Mouse (Mus musculus) brain, embryonic 14.5 days (tissue): Measurements from ENCODE around the gene 1520401A03Rik. TPM values are rescaled to one million over a fixed set of nuclear protein-coding genes. Genes with fewer than 3 reads are reported as not detected.

ENCODE experiments used
- DNase-seq: peaks from one replicate; pipeline ENCODE4 v3.0.0-alpha.2; 2011; ENCODE audit warnings: low read depth
- CTCF ChIP-seq: fragments of 200-500 bp; IDR thresholded peaks from 2 replicates; pipeline ENCODE4 v1.5.1; 2012; ENCODE audit warnings: inconsistent platforms, mild to moderate bottlenecking, moderate library complexity, borderline replicate concordance; ENCODE audit not compliant: insufficient read depth, insufficient read length; ENCODE audit errors: extremely low read depth
- POLR2A ChIP-seq: fragments of 200-500 bp; IDR thresholded peaks from 2 replicates; pipeline ENCODE4 v1.6.1; 2012; ENCODE audit warnings: mild to moderate bottlenecking, inconsistent platforms, borderline replicate concordance; ENCODE audit not compliant: poor library complexity, insufficient read depth, insufficient read length, severe bottlenecking; ENCODE audit errors: extremely low read depth
- polyA plus RNA-seq: library from polyadenylated mRNA; depleted of rRNA; stranded (reverse); fragments of >200 nt; gene quantifications from 2 replicates; pipeline ENCODE4 v1.2.3, GENCODE M21; 2012

The 1520401A03Rik gene
- polyA plus RNA-seq, 1 experiment: 0.14 TPM

GRCm38 (mm10) chr17:23747471-23747870, 24.9 kb upstream of the 1520401A03Rik start:
- DNase-seq: no peak
- no peak for TF ChIP-seq POLR2A
- no peak for TF ChIP-seq CTCF

DNA sequence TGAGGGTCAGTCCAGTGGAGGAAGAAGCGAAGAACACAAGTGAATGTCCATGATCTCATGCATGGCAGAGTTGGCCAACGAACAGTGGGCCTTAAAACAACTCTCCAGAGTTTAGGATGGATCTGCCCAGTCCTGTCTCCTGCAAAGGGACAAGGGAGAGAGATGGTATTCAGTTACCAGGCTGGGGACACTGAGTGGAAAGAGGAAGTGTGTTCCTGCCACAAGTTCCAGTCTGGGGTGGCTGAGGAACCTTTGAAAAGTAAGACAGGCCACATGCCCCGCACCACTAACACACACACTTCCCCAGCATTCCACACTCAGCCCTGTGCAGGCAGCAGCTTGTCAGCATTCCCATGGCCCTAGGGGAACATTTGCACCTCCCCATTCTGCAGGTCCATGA, 24.2 kb upstream of the 1520401A03Rik start:
- no peak for DNase-seq
- TF ChIP-seq POLR2A (no peak), CTCF (no peak)

DNA sequence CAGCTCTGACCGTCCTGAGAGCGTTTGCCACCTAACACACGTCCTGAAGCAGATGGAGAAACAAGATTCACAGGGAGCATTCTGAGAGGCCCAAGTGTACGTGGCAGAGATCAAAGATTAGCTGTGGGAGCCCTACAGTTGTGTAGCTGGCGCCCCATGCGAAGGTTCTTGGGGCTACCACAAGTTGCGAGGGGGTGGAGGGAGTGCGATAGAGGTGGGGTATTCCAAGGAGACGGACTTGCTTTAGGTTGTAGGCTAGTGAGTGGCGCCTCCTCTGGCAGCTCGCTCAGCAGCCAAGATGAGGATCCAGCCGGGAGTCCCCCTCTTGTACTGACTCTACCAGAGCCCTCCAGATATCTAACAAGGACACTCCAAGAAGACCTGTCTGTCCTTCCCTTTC, 23.7 kb upstream of the 1520401A03Rik start:
- DNase-seq: peak; percentile 26
- TF ChIP-seq CTCF: peak; percentile 22; the same call in 1 of the 2 replicates
- no peak for TF ChIP-seq POLR2A

- TF ChIP-seq CTCF (no peak), POLR2A (no peak)
- peak; percentile 61 for DNase-seq
Measured at GRCm38 (mm10) chr17:23745301-23746251, 23.0 kb upstream of the 1520401A03Rik start, which contains the start of gene Kremen2. Kremen2 (minus strand) TSS chr17:23745833.

- DNase-seq: no peak
- TF ChIP-seq POLR2A (no peak), CTCF (no peak)
Measured at GRCm38 (mm10) chr17:23744651-23745050, 22.1 kb upstream of the 1520401A03Rik start.

- no peak for DNase-seq
- TF ChIP-seq CTCF: no peak
- no peak for TF ChIP-seq POLR2A
Measured at GRCm38 (mm10) chr17:23744076-23744475, 21.5 kb upstream of the 1520401A03Rik start.

GRCm38 (mm10) chr17:23742941-23743340, 20.4 kb upstream of the 1520401A03Rik start:
- DNase-seq: no peak
- no peak for TF ChIP-seq CTCF
- no peak for TF ChIP-seq POLR2A

GRCm38 (mm10) chr17:23742210-23742793, 19.7 kb upstream of the 1520401A03Rik start:
- peak; percentile 56 for DNase-seq
- no peak for TF ChIP-seq CTCF
- TF ChIP-seq POLR2A: no peak

GRCm38 (mm10) chr17:23741359-23742209, 19.0 kb upstream of the 1520401A03Rik start:
- no peak for DNase-seq
- TF ChIP-seq POLR2A (no peak), CTCF (no peak)

- DNase-seq: no peak
- TF ChIP-seq POLR2A (no peak), CTCF (no peak)
Measured at GRCm38 (mm10) chr17:23740598-23741021, 18.0 kb upstream of the 1520401A03Rik start, which contains the start of gene Paqr4. Paqr4 (minus strand) TSS chr17:23740867.
